Mouse (Mus musculus) G1E (cell line): ENCODE measurements around the gene Pxn.

Source experiments
- CTCF ChIP-seq: IDR thresholded peaks from 2 replicates; pipeline ENCODE4 v1.5.1; 2012; ENCODE audit warnings: low read depth, low read length, inconsistent platforms, mixed read lengths
- GATA1 ChIP-seq: IDR thresholded peaks from 2 replicates; pipeline ENCODE4 v1.6.1; 2012; ENCODE audit warnings: borderline replicate concordance, low read length, inconsistent platforms, mixed read lengths
- GATA2 ChIP-seq: IDR thresholded peaks from 2 replicates; pipeline ENCODE4 v1.6.1; 2012; ENCODE audit warnings: low read depth, low read length, inconsistent platforms, borderline replicate concordance
- POLR2AphosphoS5 ChIP-seq: IDR thresholded peaks from 2 replicates; pipeline ENCODE4 v1.6.1; 2012; ENCODE audit warnings: low read depth, low read length, inconsistent platforms; ENCODE audit not compliant: insufficient replicate concordance
- TAL1 ChIP-seq: conservative IDR thresholded peaks from 2 replicates; pipeline ENCODE4 v1.6.1; 2012; ENCODE audit warnings: low read depth, low read length, inconsistent platforms, mixed read lengths

GRCm38 (mm10) chr5:115563771-115564585 lies 57.5 kb downstream of the Pxn start:
- TF ChIP-seq CTCF (no peak), GATA1 (no peak), GATA2 (no peak), TAL1 (no peak), POLR2AphosphoS5 (no peak; the same call in 1 of the 2 replicates)
